Mouse (Mus musculus): ENCODE measurements around the gene Olfr808. TPM values are rescaled to one million over a fixed set of nuclear protein-coding genes. Genes with fewer than 3 reads are reported as not detected.

Gene Olfr808
- not detected in 2 replicates for total RNA-seq (2021)
- long read RNA-seq = 0 reads

DNA sequence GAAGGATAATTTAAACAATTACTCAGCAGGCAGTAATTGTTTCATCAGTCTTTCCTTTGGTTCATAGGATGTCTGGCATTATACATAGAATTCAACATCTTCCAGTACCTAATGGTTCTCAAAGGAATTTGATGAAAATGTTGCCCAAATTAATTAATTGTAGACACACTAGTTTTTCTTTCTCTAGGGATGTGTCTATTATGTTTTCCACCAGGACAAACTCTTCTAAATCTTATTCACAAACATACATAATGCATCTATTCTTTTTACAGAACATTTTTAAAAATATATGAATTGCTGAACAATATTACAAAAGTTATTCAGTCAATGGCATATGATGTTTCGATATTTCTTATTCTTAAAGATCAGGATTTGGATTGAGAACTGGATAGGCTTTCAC lies at the start of gene Olfr808:
Olfr808 (plus strand) TSS at position 301 of the 400 bp plus-strand sequence.
- no peak for DNase-seq

- DNase-seq = no peak
Measured at GRCm38 (mm10) chr10:129729275-129729674, 36.0 kb upstream of the Olfr808 start, which contains the start of gene Olfr805. Olfr805 (minus strand) TSS chr10:129729375.

DNA sequence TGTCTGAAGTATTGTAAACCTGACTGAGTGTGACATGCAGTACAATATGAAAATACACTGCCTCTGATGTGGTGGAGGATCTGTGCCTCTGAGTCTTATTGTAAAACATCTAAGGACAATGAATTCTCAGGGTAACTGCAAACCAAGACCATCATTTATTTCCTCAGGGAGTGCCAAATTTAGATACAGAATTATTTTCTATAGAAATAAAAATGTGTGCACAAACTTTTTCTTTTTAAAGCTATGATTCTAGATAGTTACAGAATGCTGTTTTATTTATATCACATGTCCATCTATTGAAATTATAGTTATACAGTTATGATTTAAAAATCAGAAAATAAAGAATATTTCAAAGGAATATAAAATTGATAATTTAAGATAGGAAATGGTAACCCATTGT lies 23.5 kb upstream of the Olfr808 start, which contains the start of gene Olfr806:
Olfr806 (minus strand) TSS at position 101 of the 400 bp plus-strand sequence.
- DNase-seq = no peak

- no peak for DNase-seq
Measured at GRCm38 (mm10) chr10:129757693-129758092, 7.6 kb upstream of the Olfr808 start, which contains the start of gene Olfr807. Olfr807 (minus strand) TSS chr10:129757793.

DNA sequence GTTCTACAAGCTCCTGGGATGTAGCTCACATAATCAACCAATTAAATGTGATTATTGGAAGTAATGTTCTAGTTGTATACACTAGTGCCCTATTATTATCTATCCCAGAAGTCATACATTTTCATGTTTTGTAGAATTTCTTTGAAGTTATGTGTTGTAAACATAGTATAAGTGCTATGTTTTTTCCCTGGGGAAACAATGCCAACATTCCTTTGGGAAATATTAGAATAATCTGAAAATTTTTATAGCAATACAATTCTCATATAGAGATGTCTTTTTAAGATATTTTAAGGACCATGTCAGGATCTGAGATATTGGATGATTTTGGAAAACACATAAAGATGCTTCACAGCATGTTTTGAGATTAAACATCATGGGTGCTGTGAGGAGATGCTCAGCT lies 9.1 kb downstream of the Olfr808 start, which contains the start of gene Olfr809:
Olfr809 (plus strand) TSS at position 301 of the 400 bp plus-strand sequence.
- no peak for DNase-seq

GRCm38 (mm10) chr10:129778123-129778522 lies 12.8 kb downstream of the Olfr808 start:
- DNase-seq = no peak

DNA sequence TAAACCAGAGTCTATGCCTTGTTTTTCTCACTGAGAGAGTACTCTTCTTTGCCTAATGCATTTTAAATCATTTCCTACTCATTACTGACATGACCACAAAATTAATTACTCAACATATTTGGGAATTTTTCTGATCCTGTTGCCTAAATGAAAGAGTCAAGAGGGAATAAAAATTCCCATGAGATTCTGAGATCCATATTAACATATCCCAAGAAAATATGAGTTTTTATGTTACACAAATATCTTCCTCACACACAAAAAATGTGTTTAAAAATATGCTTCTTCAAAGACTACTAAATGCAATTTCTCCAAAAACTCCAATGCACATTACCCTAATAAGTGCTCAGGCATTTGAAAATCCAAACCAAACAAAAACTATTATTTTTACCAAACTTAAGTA lies 29.5 kb downstream of the Olfr808 start, which contains the start of gene Olfr810:
Olfr810 (minus strand) TSS at position 101 of the 400 bp plus-strand sequence.
- no peak for DNase-seq

DNA sequence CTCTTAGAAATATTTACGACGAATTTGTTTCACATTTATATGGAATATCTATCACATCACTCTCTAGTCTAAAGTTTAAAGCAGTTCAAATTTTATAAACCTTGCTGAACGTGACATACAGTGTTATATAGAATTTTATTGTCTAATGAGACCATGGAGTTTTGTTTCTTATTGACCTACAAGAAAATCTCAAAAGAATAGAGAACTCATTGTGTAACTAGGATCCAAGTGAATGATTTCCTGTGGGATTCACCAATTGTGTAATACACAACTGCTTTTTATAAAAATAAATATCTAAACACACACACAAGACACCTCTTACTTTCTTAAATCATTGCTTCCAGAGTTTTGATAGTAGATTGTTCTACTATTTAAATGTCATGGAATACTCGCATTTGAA lies 39.0 kb downstream of the Olfr808 start, which contains the start of gene Olfr811:
Olfr811 (minus strand) TSS at position 101 of the 400 bp plus-strand sequence.
- no peak for DNase-seq

Small RNA genes within 50 kb of the gene (microRNA-seq; reads per million reads assigned to microRNA genes)
- gene Gm24485 = 0 reads per million in 2 experiments

Other genes with a start within 250 kb of the Olfr808 start
- gene Olfr791, start 243.7 kb upstream of the Olfr808 start, total RNA-seq (2021) = not detected in 2 replicates
- not detected in 2 replicates for gene Olfr792, start 226.3 kb upstream of the Olfr808 start, total RNA-seq (2021)
- not detected in 2 replicates for gene Olfr794, start 197.8 kb upstream of the Olfr808 start, total RNA-seq (2021)
- gene Olfr796, start 152.9 kb upstream of the Olfr808 start, total RNA-seq (2021) = not detected in 2 replicates
- gene Olfr798, start 137.5 kb upstream of the Olfr808 start, total RNA-seq (2021) = not detected in 2 replicates
- gene Olfr799, start 128.0 kb upstream of the Olfr808 start, total RNA-seq (2021) = not detected in 2 replicates
- not detected in 2 replicates for gene Olfr800, start 107.8 kb upstream of the Olfr808 start, total RNA-seq (2021)
- gene Olfr801, start 91.6 kb upstream of the Olfr808 start, total RNA-seq (2021) = not detected in 2 replicates
- gene Olfr802, start 77.3 kb upstream of the Olfr808 start, total RNA-seq (2021) = not detected in 2 replicates
- gene Olfr803, start 71.2 kb upstream of the Olfr808 start, total RNA-seq (2021) = not detected in 2 replicates
- gene Olfr804, start 62.3 kb upstream of the Olfr808 start, total RNA-seq (2021) = not detected in 2 replicates
- gene Olfr805, start 36.1 kb upstream of the Olfr808 start, total RNA-seq (2021) = not detected in 2 replicates
- not detected in 2 replicates for gene Olfr806, start 23.6 kb upstream of the Olfr808 start, total RNA-seq (2021)
- gene Olfr807, start 7.7 kb upstream of the Olfr808 start, total RNA-seq (2021) = not detected in 2 replicates
- gene Olfr809, start 9.2 kb downstream of the Olfr808 start, total RNA-seq (2021) = not detected in 2 replicates
- not detected in 2 replicates for gene Olfr810, start 29.4 kb downstream of the Olfr808 start, total RNA-seq (2021)
- gene Olfr811, start 38.9 kb downstream of the Olfr808 start, total RNA-seq (2021) = not detected in 2 replicates
- not detected in 2 replicates for gene Olfr812, start 80.6 kb downstream of the Olfr808 start, total RNA-seq (2021)
- not detected in 2 replicates for gene Olfr813, start 89.9 kb downstream of the Olfr808 start, total RNA-seq (2021)
- not detected in 2 replicates for gene Olfr814, start 114.4 kb downstream of the Olfr808 start, total RNA-seq (2021)
- not detected in 2 replicates for gene Olfr815, start 140.4 kb downstream of the Olfr808 start, total RNA-seq (2021)
- not detected in 2 replicates for gene Olfr816, start 150.1 kb downstream of the Olfr808 start, total RNA-seq (2021)
- gene Olfr818, start 183.6 kb downstream of the Olfr808 start, total RNA-seq (2021) = not detected in 2 replicates
- gene Olfr819, start 201.8 kb downstream of the Olfr808 start, total RNA-seq (2021) = not detected in 2 replicates
- gene Olfr247, start 210.7 kb downstream of the Olfr808 start, total RNA-seq (2021) = not detected in 2 replicates
- not detected in 2 replicates for gene Gm10310, start 219.6 kb downstream of the Olfr808 start, total RNA-seq (2021)
- not detected in 2 replicates for gene Olfr820, start 247.1 kb downstream of the Olfr808 start, total RNA-seq (2021)

Data from adrenal gland, postnatal 25 days (tissue).